Mouse (Mus musculus): ENCODE measurements at regions not wholly inside any gene's neighbourhood (a gene's known extent, or its start where the extent isn't known, plus 50 kb on each side); places are given as distances from the start of the nearest gene placed in this dataset.

DNA sequence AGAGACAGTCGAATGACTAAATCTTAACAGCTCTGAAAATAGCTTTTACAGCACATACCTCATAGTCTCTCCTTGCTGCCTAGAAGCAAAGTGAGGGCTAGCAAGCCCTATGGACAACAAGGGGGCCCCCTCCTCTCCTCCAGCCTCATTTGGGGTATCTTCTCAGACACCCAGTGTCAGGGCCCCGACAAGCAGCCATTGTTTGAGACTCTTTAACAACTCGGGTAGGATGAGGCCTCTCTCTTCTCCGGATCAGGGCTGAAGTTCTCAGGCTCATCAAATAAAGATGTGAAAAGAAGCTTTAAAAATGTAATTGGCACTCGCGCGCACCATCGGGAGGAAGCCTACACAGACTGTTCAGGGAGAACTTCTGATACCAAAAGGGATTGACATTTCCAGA is 71.8 kb upstream of the Tlk1 start:
- Histone ChIP-seq H3K9me3 (ENCODE audit: control insufficient read depth, low read length) (no peaks in the 10 kb centered on the region), H3K4me1 (replicated peaks; ENCODE audit: control insufficient read depth, insufficient read depth, low read length) (no peaks in the 10 kb centered on the region), H3K36me3 (ENCODE audit: control insufficient read depth, insufficient read depth, low read length) (no peaks in the 10 kb centered on the region), H3K4me3 (ENCODE audit: low read depth, low read length) (no peak overlapping the region), H3K27ac (ENCODE audit: low read depth, low read length) (no peak overlapping the region), H3K9ac (ENCODE audit: low read depth, low read length) (no peak overlapping the region), H3K27me3 (ENCODE audit: control insufficient read depth, insufficient read depth, low read length) (no peaks in the 10 kb centered on the region), H3K4me2 (replicated peaks; ENCODE audit: low read depth, low read length) (no peak overlapping the region)
- DNase-seq (ENCODE audit: low spot score) (no peak), ATAC-seq (ENCODE audit: low FRiP score) (no peak)
- 76% methylated on average over 8 of the region's 8 CpGs for WGBS

DNA sequence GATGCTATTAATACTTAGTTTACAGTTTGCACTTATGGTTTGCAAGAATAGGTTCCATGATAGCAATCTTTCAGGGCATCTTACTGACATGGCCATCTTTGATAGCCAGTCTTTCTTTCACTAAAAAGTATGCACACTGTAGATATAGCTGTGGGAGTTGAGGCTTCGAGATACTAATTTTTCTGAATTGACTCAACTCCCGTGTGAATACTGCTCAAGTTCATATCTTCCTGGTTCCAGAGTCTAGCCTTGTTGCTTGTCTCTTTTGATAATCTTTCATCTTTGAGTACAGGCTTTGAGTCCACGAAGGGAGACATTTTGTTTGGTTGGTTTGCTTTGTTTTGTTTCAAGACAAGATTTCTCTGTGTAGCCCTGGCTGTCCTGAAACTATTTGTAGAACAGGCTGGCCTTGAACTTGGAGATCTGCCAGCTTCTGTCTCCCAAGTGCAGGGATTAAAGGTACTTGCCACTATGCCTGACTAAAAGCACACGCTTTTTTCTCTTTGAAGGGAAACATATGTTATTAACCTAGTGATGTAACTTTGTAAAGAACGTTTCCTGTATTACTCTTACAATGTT is 64.1 kb upstream of the Tlk1 start:
- ATAC-seq (ENCODE audit: low FRiP score): no peak

GRCm38 (mm10) chr2:70888840-70889469 is 63.4 kb upstream of the Tlk1 start:
- Histone ChIP-seq H3K9me3 (ENCODE audit: control insufficient read depth, low read length) (no peaks in the 10 kb centered on the region), H3K9ac (ENCODE audit: low read depth, low read length) (no peak overlapping the region), H3K36me3 (ENCODE audit: control insufficient read depth, insufficient read depth, low read length) (no peaks in the 10 kb centered on the region), H3K4me2 (replicated peaks; ENCODE audit: low read depth, low read length) (no peak overlapping the region), H3K4me1 (replicated peaks; ENCODE audit: control insufficient read depth, insufficient read depth, low read length) (no peaks in the 10 kb centered on the region), H3K4me3 (ENCODE audit: low read depth, low read length) (no peak overlapping the region), H3K27ac (ENCODE audit: low read depth, low read length) (no peak overlapping the region), H3K27me3 (ENCODE audit: control insufficient read depth, insufficient read depth, low read length) (no peaks in the 10 kb centered on the region)
- no peak for ATAC-seq (ENCODE audit: low FRiP score)
- 82% methylated on average over 5 of the region's 5 CpGs for WGBS
- no peak for DNase-seq (ENCODE audit: low spot score)

More for the DNA sequence above, 64.1 kb upstream of the Tlk1 start:
- H3K4me2 ChIP-seq (replicated peaks; ENCODE audit: low read depth, low read length): no peak overlapping the region
- no peak overlapping the region for H3K27ac ChIP-seq (ENCODE audit: low read depth, low read length)
- no peak overlapping the region for H3K4me3 ChIP-seq (ENCODE audit: low read depth, low read length)
- no peak overlapping the region for H3K9ac ChIP-seq (ENCODE audit: low read depth, low read length)
- no peaks in the 10 kb centered on the region for H3K4me1 ChIP-seq (replicated peaks; ENCODE audit: control insufficient read depth, insufficient read depth, low read length)
- no peaks in the 10 kb centered on the region for H3K9me3 ChIP-seq (ENCODE audit: control insufficient read depth, low read length)
- H3K27me3 ChIP-seq (ENCODE audit: control insufficient read depth, insufficient read depth, low read length): no peaks in the 10 kb centered on the region
- H3K36me3 ChIP-seq (ENCODE audit: control insufficient read depth, insufficient read depth, low read length): no peaks in the 10 kb centered on the region
- no peak for DNase-seq (ENCODE audit: low spot score)
- 84% methylated on average over 5 of the region's 5 CpGs for WGBS

- Histone ChIP-seq H3K9ac (ENCODE audit: low read depth, low read length) (no peak overlapping the region), H3K9me3 (ENCODE audit: control insufficient read depth, low read length) (no peaks in the 10 kb centered on the region)
- no peak for DNase-seq (ENCODE audit: low spot score)
Measured at GRCm38 (mm10) chr2:70886831-70887230, 61.3 kb upstream of the Tlk1 start.

GRCm38 (mm10) chr2:70885674-70886073 is 60.1 kb upstream of the Tlk1 start:
- Histone ChIP-seq H3K27ac (ENCODE audit: low read depth, low read length) (no peak overlapping the region), H3K4me1 (replicated peaks; ENCODE audit: control insufficient read depth, insufficient read depth, low read length) (no peaks in the 10 kb centered on the region), H3K9me3 (ENCODE audit: control insufficient read depth, low read length) (no peaks in the 10 kb centered on the region), H3K4me3 (ENCODE audit: low read depth, low read length) (no peak overlapping the region), H3K4me2 (replicated peaks; ENCODE audit: low read depth, low read length) (no peak overlapping the region), H3K9ac (ENCODE audit: low read depth, low read length) (no peak overlapping the region), H3K36me3 (ENCODE audit: control insufficient read depth, insufficient read depth, low read length) (no peaks in the 10 kb centered on the region), H3K27me3 (ENCODE audit: control insufficient read depth, insufficient read depth, low read length) (no peaks in the 10 kb centered on the region)
- no peak for DNase-seq (ENCODE audit: low spot score)
- 93% methylated on average over 6 of the region's 6 CpGs for WGBS
- ATAC-seq (ENCODE audit: low FRiP score): no peak

More at GRCm38 (mm10) chr2:70886831-70887230, 61.3 kb upstream of the Tlk1 start:
- no peak overlapping the region for H3K27ac ChIP-seq (ENCODE audit: low read depth, low read length)
- H3K36me3 ChIP-seq (ENCODE audit: control insufficient read depth, insufficient read depth, low read length): no peaks in the 10 kb centered on the region
- H3K4me1 ChIP-seq (replicated peaks; ENCODE audit: control insufficient read depth, insufficient read depth, low read length): no peaks in the 10 kb centered on the region
- H3K27me3 ChIP-seq (ENCODE audit: control insufficient read depth, insufficient read depth, low read length): no peaks in the 10 kb centered on the region
- no peak overlapping the region for H3K4me2 ChIP-seq (replicated peaks; ENCODE audit: low read depth, low read length)
- WGBS: 92% methylated on average over 7 of the region's 7 CpGs
- no peak overlapping the region for H3K4me3 ChIP-seq (ENCODE audit: low read depth, low read length)
- ATAC-seq (ENCODE audit: low FRiP score): no peak

DNA sequence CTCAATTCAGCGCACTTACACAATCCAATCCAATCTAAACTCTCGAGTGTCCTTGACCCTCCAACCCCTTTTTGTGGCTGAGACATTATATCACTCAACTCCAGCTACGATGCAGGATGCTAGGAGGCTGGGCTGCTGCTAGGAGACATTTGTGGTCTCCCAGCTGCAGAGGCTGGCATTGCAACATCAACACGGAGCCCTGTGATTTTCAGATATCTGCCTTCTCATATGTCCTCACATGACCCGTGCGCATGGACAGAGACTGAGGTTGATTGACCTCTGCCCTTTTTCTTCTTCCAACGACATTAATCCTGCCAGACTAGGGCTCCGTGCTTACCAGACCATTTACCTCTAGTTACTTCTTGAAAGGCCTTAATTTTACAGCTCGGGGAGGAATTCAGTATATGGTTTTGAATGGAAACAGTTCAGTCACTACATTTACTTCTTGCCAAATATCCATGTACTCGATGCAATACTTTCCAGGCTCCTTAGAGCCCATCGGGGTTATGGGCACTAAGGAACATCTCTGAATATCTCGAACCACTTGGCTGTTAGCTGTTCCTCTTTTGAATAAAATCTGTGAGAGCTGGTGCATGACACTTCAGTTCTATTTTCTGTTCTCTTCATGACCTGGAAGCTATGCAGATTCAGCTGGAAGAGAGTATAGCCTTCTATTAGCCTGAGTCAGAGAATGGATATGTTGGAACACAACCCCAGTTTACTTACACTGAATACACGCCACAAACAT is 52.0 kb upstream of the Tlk1 start:
- no peaks in the 10 kb centered on the region for H3K9me3 ChIP-seq (ENCODE audit: control insufficient read depth, low read length)
- no peak for DNase-seq (ENCODE audit: low spot score)
- H3K36me3 ChIP-seq (ENCODE audit: control insufficient read depth, insufficient read depth, low read length): no peaks in the 10 kb centered on the region
- H3K4me1 ChIP-seq (replicated peaks; ENCODE audit: control insufficient read depth, insufficient read depth, low read length): no peaks in the 10 kb centered on the region
- H3K4me3 ChIP-seq (ENCODE audit: low read depth, low read length): no peak overlapping the region
- no peak for ATAC-seq (ENCODE audit: low FRiP score)
- H3K27me3 ChIP-seq (ENCODE audit: control insufficient read depth, insufficient read depth, low read length): no peaks in the 10 kb centered on the region
- H3K9ac ChIP-seq (ENCODE audit: low read depth, low read length): no peak overlapping the region
- WGBS: 86% methylated on average over 13 of the region's 13 CpGs
- H3K4me2 ChIP-seq (replicated peaks; ENCODE audit: low read depth, low read length): no peak overlapping the region
- no peak overlapping the region for H3K27ac ChIP-seq (ENCODE audit: low read depth, low read length)

GRCm38 (mm10) chr2:70876251-70876650 is 50.7 kb upstream of the Tlk1 start:
- ATAC-seq (ENCODE audit: low FRiP score): no peak
- DNase-seq (ENCODE audit: low spot score): no peak
- Histone ChIP-seq H3K4me3 (ENCODE audit: low read depth, low read length) (no peak overlapping the region), H3K4me1 (replicated peaks; ENCODE audit: control insufficient read depth, insufficient read depth, low read length) (no peaks in the 10 kb centered on the region), H3K27me3 (ENCODE audit: control insufficient read depth, insufficient read depth, low read length) (no peaks in the 10 kb centered on the region), H3K36me3 (ENCODE audit: control insufficient read depth, insufficient read depth, low read length) (no peaks in the 10 kb centered on the region), H3K9ac (ENCODE audit: low read depth, low read length) (no peak overlapping the region), H3K9me3 (ENCODE audit: control insufficient read depth, low read length) (no peaks in the 10 kb centered on the region), H3K4me2 (replicated peaks; ENCODE audit: low read depth, low read length) (no peak overlapping the region), H3K27ac (ENCODE audit: low read depth, low read length) (no peak overlapping the region)
- WGBS: 75% methylated on average over 5 of the region's 5 CpGs
